Mouse (Mus musculus) monocyte, adult 2 months (primary cell): Measurements from ENCODE around the gene Large1.
"Not testable (repeated sequence)": the region's sequence is repeated elsewhere in the genome, so short reads cannot be mapped to it uniquely, and the experiment has no call there.

ENCODE experiments used
- DNase-seq, 2 experiments: peaks; one replicate each; pipeline ENCODE4 v3.0.0; 2022; ENCODE audit warnings: low spot score in 2 of 2, low read depth in 1 of 2

Large1 gene

GRCm38 (mm10) chr8:73178434-73178833 is 174.9 kb downstream of the Large1 start:
- DNase-seq, result no peak

GRCm38 (mm10) chr8:73172661-73173060 is 180.7 kb downstream of the Large1 start:
- no peak for DNase-seq

- no peak for DNase-seq
Observed at GRCm38 (mm10) chr8:73161994-73162393, 191.3 kb downstream of the Large1 start.

DNA sequence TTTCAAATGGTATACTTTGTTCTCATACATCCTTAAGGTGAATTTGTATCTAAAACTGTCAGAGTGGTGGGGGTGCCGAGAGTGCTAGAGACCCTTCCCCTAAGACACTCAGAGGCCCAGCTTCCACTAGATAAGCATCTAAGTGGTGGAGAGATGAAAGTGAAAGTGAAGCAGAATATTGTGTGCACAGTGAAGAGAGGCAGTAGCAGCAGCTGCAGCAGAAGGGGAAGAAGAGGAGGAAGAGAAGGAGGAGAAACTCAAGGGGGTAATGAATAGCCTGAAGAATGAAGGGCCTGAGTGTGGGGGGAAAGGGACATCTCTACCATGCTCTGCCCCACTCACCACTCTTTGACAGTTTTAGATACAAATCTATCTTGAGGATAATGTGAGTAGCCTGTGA is 191.8 kb downstream of the Large1 start:
- DNase-seq, result no peak

- no peak for DNase-seq
Observed at GRCm38 (mm10) chr8:73160945-73161344, 192.4 kb downstream of the Large1 start.

DNA sequence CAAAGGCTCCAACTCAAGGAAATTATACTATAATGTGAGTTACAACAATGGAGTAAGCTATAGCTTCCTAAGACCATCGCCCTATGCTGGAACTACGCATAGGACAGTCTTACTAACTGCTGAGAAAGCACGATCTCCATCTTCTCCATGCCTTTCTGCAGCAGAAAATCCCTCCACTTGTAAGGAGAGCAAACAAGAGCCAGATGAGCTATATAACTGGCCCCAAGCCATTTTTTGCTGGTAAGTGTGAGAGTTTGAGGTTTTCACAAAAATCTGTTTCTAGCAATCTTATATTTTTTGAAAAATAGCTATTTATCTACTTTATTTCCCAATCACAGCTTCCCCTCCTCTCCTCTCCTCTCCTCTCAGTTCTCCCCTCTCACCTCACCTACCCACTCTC is 206.1 kb downstream of the Large1 start:
- DNase-seq, result no peak

DNA sequence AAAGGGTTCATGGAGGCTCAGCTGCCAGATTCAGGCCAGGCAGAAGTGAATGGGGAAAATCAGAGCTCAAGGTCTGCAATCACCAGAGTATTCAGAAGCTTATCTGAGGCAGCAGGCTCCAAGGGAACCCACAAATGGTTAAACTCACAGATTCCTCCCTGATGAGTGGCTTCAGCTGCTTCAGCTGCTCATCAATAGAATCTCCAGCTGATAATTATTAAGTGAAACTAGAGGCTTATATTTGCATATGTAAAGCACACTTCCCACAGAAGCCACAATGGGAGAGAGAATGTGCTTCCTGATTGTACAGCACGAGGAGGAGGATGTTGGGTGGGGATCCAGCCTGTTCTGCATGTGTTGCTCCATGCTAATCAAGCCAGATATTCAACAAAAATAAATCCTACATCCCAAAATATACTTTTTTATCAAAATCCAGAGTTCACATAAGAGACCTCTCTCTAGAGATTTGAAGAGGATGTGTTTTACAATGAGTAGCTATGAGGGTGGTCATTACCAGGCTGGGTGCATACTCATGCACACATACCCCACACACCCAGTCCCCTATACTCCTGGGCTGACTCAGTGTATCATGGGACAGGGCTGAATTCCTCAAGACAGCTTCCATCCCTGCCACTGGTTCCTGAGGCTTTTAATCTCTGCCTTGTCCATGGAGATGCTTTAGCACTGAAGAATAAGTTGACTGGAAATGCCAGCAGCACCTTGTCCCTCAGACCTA is 210.5 kb downstream of the Large1 start:
- no peak for DNase-seq

DNA sequence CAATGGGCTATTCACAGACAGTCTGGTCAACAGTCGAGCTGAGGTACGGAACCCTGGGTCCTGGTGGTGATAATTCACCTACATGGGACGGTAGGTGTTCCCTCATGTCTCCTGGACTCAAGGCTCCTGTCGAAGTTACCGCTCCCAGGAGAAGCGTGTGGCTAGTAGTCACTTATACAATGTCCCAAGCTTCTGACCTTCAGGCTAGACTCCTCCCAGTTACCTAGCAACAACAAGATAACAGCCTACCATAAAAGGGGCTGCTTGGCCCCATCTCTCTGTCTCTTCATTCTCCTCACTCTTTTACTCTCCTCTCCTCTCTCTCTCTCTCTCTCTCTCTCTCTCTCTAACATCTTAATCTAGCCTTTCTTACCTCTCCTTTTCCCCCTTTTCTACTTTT is 217.9 kb downstream of the Large1 start:
- no peak for DNase-seq

GRCm38 (mm10) chr8:73132080-73132479 is 221.3 kb downstream of the Large1 start:
- DNase-seq, result no peak

DNA sequence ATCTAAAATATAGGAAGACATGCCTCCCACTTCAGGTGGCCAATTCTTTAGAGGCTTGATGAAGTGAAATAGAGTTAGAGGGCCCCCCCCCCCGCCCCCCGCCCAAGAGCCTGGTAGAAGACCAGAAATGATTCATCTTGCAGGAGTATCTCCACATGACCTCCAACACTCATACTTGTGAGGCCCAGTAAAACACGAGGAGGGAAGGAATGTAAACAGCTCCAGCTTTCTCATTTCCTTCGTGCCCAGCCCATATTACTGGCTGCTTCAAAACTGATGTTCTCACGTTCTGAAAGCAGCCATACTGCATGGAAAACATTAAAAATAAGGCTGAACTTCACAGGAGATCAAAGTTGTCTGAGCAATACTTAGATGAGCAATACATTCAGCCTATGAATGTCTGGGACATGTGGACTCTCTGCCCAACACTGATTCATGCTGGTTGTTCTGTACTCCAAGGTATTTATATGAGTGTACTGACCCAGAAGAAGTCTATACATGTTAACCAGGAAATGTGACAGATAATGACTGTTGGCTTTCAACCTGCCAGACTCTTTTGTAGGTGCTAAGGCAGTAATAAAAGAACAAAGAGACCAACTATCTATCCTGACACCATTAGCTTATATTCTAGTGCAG is 229.4 kb downstream of the Large1 start:
- DNase-seq, result no peak

GRCm38 (mm10) chr8:73112332-73112895 is 240.9 kb downstream of the Large1 start:
- DNase-seq, result no peak

GRCm38 (mm10) chr8:73104089-73104488 is 249.3 kb downstream of the Large1 start:
- no peak for DNase-seq

DNA sequence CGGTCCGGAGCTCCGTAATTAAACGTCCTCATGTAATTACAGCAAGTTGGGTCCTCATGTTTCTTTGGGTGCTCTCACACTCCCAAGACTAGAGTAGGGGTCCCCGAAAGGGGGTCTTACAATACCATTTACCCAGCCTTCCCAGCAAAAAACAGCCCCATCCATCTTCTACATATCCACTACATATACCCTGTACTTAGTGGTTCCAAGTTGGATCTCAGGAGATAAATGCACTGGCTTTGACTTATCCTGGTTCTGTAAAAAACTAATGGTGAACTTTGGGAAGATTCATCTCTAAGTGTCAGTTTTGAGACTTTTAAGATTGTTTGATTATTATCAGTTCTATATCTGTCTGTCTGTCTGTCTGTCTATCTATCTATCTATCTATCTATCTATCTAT is 252.3 kb downstream of the Large1 start:
- DNase-seq, result no peak

DNA sequence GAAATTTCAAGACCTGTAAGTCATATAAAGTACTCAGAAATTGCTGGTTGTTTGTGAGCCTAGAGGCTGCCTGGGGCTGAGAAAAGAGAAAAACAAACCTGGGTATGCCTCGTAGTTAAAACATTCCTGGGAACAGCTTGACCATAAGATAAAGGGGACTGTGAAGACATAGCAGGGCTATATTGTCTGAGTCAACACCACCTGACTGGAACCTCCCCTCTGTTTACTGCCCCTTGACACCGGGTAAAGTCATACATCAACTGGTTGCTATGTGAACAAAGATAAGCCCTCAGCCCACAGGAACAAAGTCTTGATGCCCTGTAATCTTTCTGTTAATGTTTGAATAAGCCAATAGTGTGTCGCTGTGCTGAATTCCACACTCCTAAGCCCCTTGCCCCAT is 252.7 kb downstream of the Large1 start:
- not testable (repeated sequence) for DNase-seq

DNA sequence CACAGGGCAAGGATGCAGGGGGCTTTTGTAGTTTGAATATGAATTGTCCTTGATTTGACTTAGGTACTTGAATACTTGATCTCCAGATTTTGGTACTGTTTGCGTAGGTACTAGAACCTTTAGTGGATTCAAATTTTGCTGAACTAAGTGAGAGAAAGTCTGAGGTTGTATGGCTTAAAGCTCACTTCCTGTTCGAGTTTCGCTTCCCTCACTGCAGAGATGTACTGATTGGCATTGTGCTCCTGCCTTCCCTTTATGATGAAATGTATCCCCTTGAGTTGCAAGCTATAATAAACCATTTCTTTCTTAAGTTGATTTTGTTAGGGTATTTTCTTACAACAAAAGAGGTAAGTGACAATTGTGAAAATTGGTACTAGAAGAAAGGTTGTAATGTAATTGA is 253.8 kb downstream of the Large1 start:
- no peak for DNase-seq

GRCm38 (mm10) chr8:73096952-73097351 is 256.4 kb downstream of the Large1 start:
- no peak for DNase-seq

GRCm38 (mm10) chr8:73077746-73078145 is 275.6 kb downstream of the Large1 start:
- not testable (repeated sequence) for DNase-seq

GRCm38 (mm10) chr8:73061410-73061809 is 291.9 kb downstream of the Large1 start:
- no peak for DNase-seq

DNA sequence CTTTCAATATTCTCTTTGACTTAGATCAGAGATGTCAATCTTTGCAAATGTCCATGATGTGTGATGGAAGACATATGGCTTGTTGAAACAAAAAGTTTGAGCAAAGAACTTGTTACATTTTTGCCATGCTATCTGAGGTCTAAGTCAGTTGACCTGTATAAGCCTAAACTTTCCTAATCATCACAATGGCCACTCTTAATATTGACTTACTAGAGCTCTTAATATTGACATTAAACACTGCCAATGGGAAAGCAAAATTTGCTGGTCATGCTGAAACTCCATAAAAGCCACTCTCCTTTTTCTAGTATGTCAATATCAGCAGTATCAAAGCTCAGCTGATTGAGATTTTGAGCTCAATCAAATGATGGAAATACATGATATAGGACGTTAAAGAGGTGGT is 298.6 kb downstream of the Large1 start:
- no peak for DNase-seq

- DNase-seq, result no peak
Observed at GRCm38 (mm10) chr8:73053878-73054277, 299.5 kb downstream of the Large1 start.

GRCm38 (mm10) chr8:73052414-73052813 is 300.9 kb downstream of the Large1 start:
- no peak for DNase-seq

GRCm38 (mm10) chr8:73048136-73048535 is 305.2 kb downstream of the Large1 start:
- no peak for DNase-seq

GRCm38 (mm10) chr8:73029787-73030186 is 323.6 kb downstream of the Large1 start:
- no peak for DNase-seq
